Mouse (Mus musculus) forebrain, embryonic 16.5 days (tissue): ENCODE results near the gene Patj. TPM values are rescaled to one million over a fixed set of nuclear protein-coding genes. Genes with fewer than 3 reads are reported as not detected.
A peak's percentile ranks its signal among the peaks of the same experiment; 100 is the strongest.

Experiments
- ATAC-seq: fragments of 200-750 bp; cut with Nextera tagmentation; 2 replicates; pipeline ENCODE4 v1.8.0; 2017; ENCODE audit warnings: mild to moderate bottlenecking, moderate library complexity
- H3K27ac ChIP-seq: fragments of 300-500 bp; sonication (generic); 2 replicates; pipeline ENCODE4 v1.5.1; 2014; ENCODE audit warnings: low read length, control low read depth
- H3K27me3 ChIP-seq: fragments of 300-500 bp; sonication (generic); replicated peaks from 2 replicates; pipeline ENCODE4 v1.6.1; 2014; ENCODE audit warnings: low read length; ENCODE audit not compliant: control insufficient read depth, insufficient read depth
- H3K36me3 ChIP-seq: fragments of 300-500 bp; sonication (generic); 2 replicates; pipeline ENCODE4 v1.6.1; 2014; ENCODE audit not compliant: control insufficient read depth, insufficient read depth
- H3K4me1 ChIP-seq: fragments of 300-500 bp; sonication (generic); replicated peaks from 2 replicates; pipeline ENCODE4 v1.6.1; 2014; ENCODE audit warnings: low read length; ENCODE audit not compliant: control insufficient read depth, insufficient read depth
- H3K4me2 ChIP-seq: fragments of 300-500 bp; sonication (generic); 2 replicates; pipeline ENCODE4 v1.6.1; 2014; ENCODE audit warnings: mild to moderate bottlenecking, low read length, control low read depth
- H3K4me3 ChIP-seq: fragments of 300-500 bp; sonication (generic); replicated peaks from 2 replicates; pipeline ENCODE4 v1.5.1; 2014; ENCODE audit warnings: mild to moderate bottlenecking, low read length, control low read depth
- H3K9ac ChIP-seq: fragments of 300-500 bp; sonication (generic); replicated peaks from 2 replicates; pipeline ENCODE4 v1.6.1; 2014; ENCODE audit warnings: low read depth, low read length, control low read depth
- H3K9me3 ChIP-seq: fragments of 300-500 bp; sonication (generic); 2 replicates; pipeline ENCODE4 v1.6.1; 2016; ENCODE audit warnings: low read length; ENCODE audit not compliant: control insufficient read depth
- WGBS: fragments of 180-500 bp; shearing (Covaris S2); extraction: QIAGEN DNeasy Blood & Tissue Kit; methylation state at CpG from one replicate; pipeline ENCODE4 v1.1.7; 2014; 5-methylcytosine and 5-hydroxymethylcytosine counted together
- polyA plus RNA-seq: library from polyadenylated mRNA; unstranded; fragments of >200 nt; fragmentation: Nextera tagmentation; extraction: Ambion mirVana; gene quantifications from 2 replicates; pipeline ENCODE4 v1.2.1, GENCODE M21; 2015

Patj gene
- polyA plus RNA-seq, 1 experiment from 2014 or later = 5.9 TPM

GRCm38 (mm10) chr4:98520492-98520891, 124.9 kb downstream of the Patj start:
- no peak overlapping the region for H3K9ac ChIP-seq
- no peaks in the 10 kb centered on the region; the same call in 1 of the 2 replicates for H3K4me1 ChIP-seq
- no peak for ATAC-seq
- no peaks in the 10 kb centered on the region for H3K9me3 ChIP-seq
- H3K27ac ChIP-seq = no peak overlapping the region
- WGBS = 78% methylated on average over 6 of the region's 6 CpGs
- H3K36me3 ChIP-seq = no peaks in the 10 kb centered on the region
- no peak overlapping the region for H3K4me3 ChIP-seq
- no peaks in the 10 kb centered on the region for H3K27me3 ChIP-seq
- no peak overlapping the region for H3K4me2 ChIP-seq

GRCm38 (mm10) chr4:98524525-98524924, 128.9 kb downstream of the Patj start:
- Histone ChIP-seq H3K36me3 (no peaks in the 10 kb centered on the region), H3K27me3 (no peaks in the 10 kb centered on the region), H3K9me3 (no peaks in the 10 kb centered on the region), H3K4me1 (no peaks in the 10 kb centered on the region; the same call in 1 of the 2 replicates), H3K4me3 (no peak overlapping the region), H3K4me2 (no peak overlapping the region), H3K27ac (no peak overlapping the region), H3K9ac (no peak overlapping the region)
- 98% methylated on average over 10 of the region's 10 CpGs for WGBS
- ATAC-seq = no peak

GRCm38 (mm10) chr4:98535446-98535845, 139.9 kb downstream of the Patj start:
- no peak for ATAC-seq
- no peaks in the 10 kb centered on the region for H3K27me3 ChIP-seq
- no peak overlapping the region for H3K9ac ChIP-seq
- no peaks in the 10 kb centered on the region for H3K36me3 ChIP-seq
- no peak overlapping the region for H3K4me3 ChIP-seq
- H3K4me1 ChIP-seq = no peaks in the 10 kb centered on the region
- 90% methylated on average over 3 of the region's 3 CpGs for WGBS
- H3K9me3 ChIP-seq = no peaks in the 10 kb centered on the region
- no peak overlapping the region for H3K4me2 ChIP-seq
- H3K27ac ChIP-seq = no peak overlapping the region

- Histone ChIP-seq H3K9ac (no peak overlapping the region), H3K4me2 (no peak overlapping the region), H3K4me3 (no peak overlapping the region), H3K36me3 (no peaks in the 10 kb centered on the region), H3K27ac (no peak overlapping the region), H3K4me1 (peaks cover 7% of the 10 kb centered on the region; the same call in 1 of the 2 replicates), H3K27me3 (no peaks in the 10 kb centered on the region), H3K9me3 (no peaks in the 10 kb centered on the region)
- 81% methylated on average over 2 of the region's 2 CpGs for WGBS
- ATAC-seq = no peak
Observed at GRCm38 (mm10) chr4:98541591-98541990, 146.0 kb downstream of the Patj start.

GRCm38 (mm10) chr4:98543001-98543400, 147.4 kb downstream of the Patj start:
- 54% methylated on average over 3 of the region's 3 CpGs for WGBS
- no peak overlapping the region for H3K27ac ChIP-seq
- H3K9ac ChIP-seq = no peak overlapping the region
- H3K9me3 ChIP-seq = no peaks in the 10 kb centered on the region
- H3K4me1 ChIP-seq = peaks cover 13% of the 10 kb centered on the region; the same call in 1 of the 2 replicates
- H3K36me3 ChIP-seq = no peaks in the 10 kb centered on the region
- no peak for ATAC-seq
- H3K27me3 ChIP-seq = no peaks in the 10 kb centered on the region
- no peak overlapping the region for H3K4me2 ChIP-seq
- no peak overlapping the region for H3K4me3 ChIP-seq

GRCm38 (mm10) chr4:98545376-98545775, 149.8 kb downstream of the Patj start:
- ATAC-seq = peak; percentile 79; the same call in 1 of the 2 replicates
- WGBS = 20% methylated on average over 1 of the region's 1 CpGs

GRCm38 (mm10) chr4:98546456-98547176, 151.0 kb downstream of the Patj start:
- 33% methylated on average over 12 of the region's 12 CpGs for WGBS
- H3K27ac ChIP-seq = no peak overlapping the region
- peak; percentile 45 for ATAC-seq
- H3K4me2 ChIP-seq = peak overlapping the region; percentile 3
- H3K36me3 ChIP-seq = no peaks in the 10 kb centered on the region
- H3K4me3 ChIP-seq = no peak overlapping the region
- H3K9me3 ChIP-seq = no peaks in the 10 kb centered on the region
- H3K9ac ChIP-seq = peak overlapping the region; percentile 15; the same call in 1 of the 2 replicates
- no peaks in the 10 kb centered on the region for H3K27me3 ChIP-seq
- H3K4me1 ChIP-seq = peaks cover 13% of the 10 kb centered on the region; the same call in 1 of the 2 replicates

More at GRCm38 (mm10) chr4:98545376-98545775, 149.8 kb downstream of the Patj start:
- Histone ChIP-seq H3K27ac (no peak overlapping the region), H3K4me1 (peaks cover 13% of the 10 kb centered on the region; the same call in 1 of the 2 replicates), H3K4me2 (no peak overlapping the region), H3K9ac (no peak overlapping the region), H3K27me3 (no peaks in the 10 kb centered on the region), H3K36me3 (no peaks in the 10 kb centered on the region), H3K4me3 (no peak overlapping the region), H3K9me3 (no peaks in the 10 kb centered on the region)

GRCm38 (mm10) chr4:98549491-98549890, 153.9 kb downstream of the Patj start:
- no peak for ATAC-seq
- no peak overlapping the region for H3K4me3 ChIP-seq
- H3K4me2 ChIP-seq = no peak overlapping the region
- no peaks in the 10 kb centered on the region for H3K9me3 ChIP-seq
- H3K9ac ChIP-seq = no peak overlapping the region
- no peak overlapping the region for H3K27ac ChIP-seq
- no peaks in the 10 kb centered on the region for H3K36me3 ChIP-seq
- peaks cover 13% of the 10 kb centered on the region; the same call in 1 of the 2 replicates for H3K4me1 ChIP-seq
- 74% methylated on average over 7 of the region's 7 CpGs for WGBS
- no peaks in the 10 kb centered on the region for H3K27me3 ChIP-seq

- Histone ChIP-seq H3K4me3 (no peak overlapping the region), H3K36me3 (no peaks in the 10 kb centered on the region), H3K9me3 (no peaks in the 10 kb centered on the region), H3K27me3 (no peaks in the 10 kb centered on the region), H3K9ac (no peak overlapping the region), H3K4me2 (no peak overlapping the region), H3K27ac (no peak overlapping the region), H3K4me1 (peaks cover 13% of the 10 kb centered on the region; the same call in 1 of the 2 replicates)
- 90% methylated on average over 5 of the region's 5 CpGs for WGBS
- no peak for ATAC-seq
Observed at GRCm38 (mm10) chr4:98550116-98550515, 154.5 kb downstream of the Patj start.
